Mouse (Mus musculus): ENCODE results near the gene Proser3.

The Proser3 gene

GRCm38 (mm10) chr7:30572969-30573368 is 20.9 kb upstream of the Proser3 start:
- peak; percentile 88 for DNase-seq

- no peak for DNase-seq
These were observed 20.3 kb upstream of the Proser3 start for GRCm38 (mm10) chr7:30572389-30572788.

GRCm38 (mm10) chr7:30567555-30567954 is 15.5 kb upstream of the Proser3 start:
- DNase-seq: peak; percentile 29

- peak; percentile 38 for DNase-seq
These were observed 13.9 kb upstream of the Proser3 start for GRCm38 (mm10) chr7:30566033-30566432.

- peak; percentile 60 for DNase-seq
These were observed 13.0 kb upstream of the Proser3 start, which contains the start of gene Igflr1 for GRCm38 (mm10) chr7:30564970-30565571. Gene Igflr1, plus strand, starts transcription at chr7:30565427.

GRCm38 (mm10) chr7:30563906-30564280 is 11.8 kb upstream of the Proser3 start:
- DNase-seq: no peak

GRCm38 (mm10) chr7:30563117-30563905 is 11.2 kb upstream of the Proser3 start, which contains the start of the genes U2af1l4, Gm49396 and Psenen:
Gene U2af1l4, plus strand, starts transcription at chr7:30563301.
Gene Gm49396, plus strand, starts transcription at chr7:30563344.
Gene Psenen, minus strand, starts transcription at chr7:30563627.
- peak; percentile 97 for DNase-seq

- DNase-seq: no peak
These were observed 10.5 kb upstream of the Proser3 start for GRCm38 (mm10) chr7:30562526-30563116.

GRCm38 (mm10) chr7:30560296-30560695 is 8.2 kb upstream of the Proser3 start:
- peak; percentile 61 for DNase-seq

- DNase-seq: peak; percentile 100
These were observed 7.4 kb upstream of the Proser3 start, which contains the start of gene Lin37 for GRCm38 (mm10) chr7:30559443-30559954. Gene Lin37, minus strand, starts transcription at chr7:30559838.

- DNase-seq: peak; percentile 54
These were observed 6.8 kb upstream of the Proser3 start for GRCm38 (mm10) chr7:30558656-30559442.

GRCm38 (mm10) chr7:30557901-30558514 is 5.9 kb upstream of the Proser3 start:
- DNase-seq: peak; percentile 45

- DNase-seq: no peak
These were observed 4.9 kb upstream of the Proser3 start for GRCm38 (mm10) chr7:30556894-30557536.

- DNase-seq: peak; percentile 67
These were observed 1.9 kb upstream of the Proser3 start for GRCm38 (mm10) chr7:30553810-30554584.

GRCm38 (mm10) chr7:30553021-30553589 is 1.0 kb upstream of the Proser3 start:
- DNase-seq: peak; percentile 84

GRCm38 (mm10) chr7:30551445-30552101 is 526 bp downstream of the Proser3 start:
- DNase-seq: no peak

GRCm38 (mm10) chr7:30550603-30551002 is 1.5 kb downstream of the Proser3 start:
- DNase-seq: peak; percentile 53

- no peak for DNase-seq
These were observed 2.2 kb downstream of the Proser3 start for GRCm38 (mm10) chr7:30549880-30550279.

GRCm38 (mm10) chr7:30544327-30544726 is 7.8 kb downstream of the Proser3 start:
- no peak for DNase-seq

- DNase-seq: no peak
These were observed 11.5 kb downstream of the Proser3 start for GRCm38 (mm10) chr7:30540572-30540971.
